Mouse (Mus musculus) kidney, embryonic 16.5 days (tissue): ENCODE data around the gene Gm5269. TPM values are rescaled to one million over a fixed set of nuclear protein-coding genes. Genes with fewer than 3 reads are reported as not detected.

ENCODE experiments used
- ATAC-seq: fragments of 200-750 bp; cut with Nextera tagmentation; 2 replicates; pipeline ENCODE4 v1.8.0; 2017; ENCODE audit warnings: moderate TSS enrichment; ENCODE audit not compliant: low FRiP score, low TSS enrichment
- H3K27ac ChIP-seq: fragments of 300-500 bp; sonication (generic); 2 replicates; pipeline ENCODE4 v1.5.1; 2014; ENCODE audit warnings: low read length
- H3K27me3 ChIP-seq: fragments of 300-500 bp; sonication (generic); 2 replicates; pipeline ENCODE4 v1.6.1; 2014; ENCODE audit warnings: low read length, control low read depth, mixed read lengths; ENCODE audit not compliant: insufficient read depth
- H3K36me3 ChIP-seq: fragments of 300-500 bp; sonication (generic); 2 replicates; pipeline ENCODE4 v1.6.1; 2014; ENCODE audit warnings: low read length, control low read depth, mixed read lengths; ENCODE audit not compliant: insufficient read depth
- H3K4me1 ChIP-seq: fragments of 300-500 bp; sonication (generic); 2 replicates; pipeline ENCODE4 v1.6.1; 2014; ENCODE audit warnings: low read length, control low read depth, mixed read lengths; ENCODE audit not compliant: insufficient read depth
- H3K4me2 ChIP-seq: fragments of 300-500 bp; sonication (generic); replicated peaks from 2 replicates; pipeline ENCODE4 v1.6.1; 2014; ENCODE audit warnings: low read depth, low read length
- H3K4me3 ChIP-seq: fragments of 300-500 bp; sonication (generic); 2 replicates; pipeline ENCODE4 v1.5.1; 2014; ENCODE audit warnings: mild to moderate bottlenecking, low read length
- H3K9ac ChIP-seq: fragments of 300-500 bp; sonication (generic); replicated peaks from 2 replicates; pipeline ENCODE4 v1.6.1; 2014; ENCODE audit warnings: low read length
- H3K9me3 ChIP-seq: fragments of 300-500 bp; sonication (generic); 2 replicates; pipeline ENCODE4 v1.6.1; 2016; ENCODE audit warnings: low read length, control low read depth
- WGBS: fragments of 180-500 bp; shearing (Covaris S2); extraction: QIAGEN DNeasy Blood & Tissue Kit; methylation state at CpG from one replicate; pipeline ENCODE4 v1.1.7; 2014; 5-methylcytosine and 5-hydroxymethylcytosine counted together
- polyA plus RNA-seq: library from polyadenylated mRNA; unstranded; fragments of >200 nt; fragmentation: Nextera tagmentation; extraction: Ambion mirVana; gene quantifications from 2 replicates; pipeline ENCODE4 v1.2.1, GENCODE M21; 2015

The Gm5269 gene
- polyA plus RNA-seq, 1 experiment from 2014 or later: not detected

- no peak for ATAC-seq
- WGBS: 100% methylated on average over 1 of the region's 1 CpGs
- 0 out of 2 replicates have a peak, but pooled peaks cover 5% of the 10 kb centered on the region for H3K36me3 ChIP-seq
- H3K9me3 ChIP-seq: no peaks in the 10 kb centered on the region
- no peak overlapping the region for H3K4me3 ChIP-seq
- H3K27me3 ChIP-seq: no peaks in the 10 kb centered on the region
- H3K4me1 ChIP-seq: 0 out of 2 replicates have a peak, but pooled peaks cover under 1% of the 10 kb centered on the region
- H3K27ac ChIP-seq: no peak overlapping the region
- H3K9ac ChIP-seq: no peak overlapping the region
- H3K4me2 ChIP-seq: no peak overlapping the region
Observed at GRCm38 (mm10) chr1:45919752-45920151, 29.7 kb upstream of the Gm5269 start.

DNA sequence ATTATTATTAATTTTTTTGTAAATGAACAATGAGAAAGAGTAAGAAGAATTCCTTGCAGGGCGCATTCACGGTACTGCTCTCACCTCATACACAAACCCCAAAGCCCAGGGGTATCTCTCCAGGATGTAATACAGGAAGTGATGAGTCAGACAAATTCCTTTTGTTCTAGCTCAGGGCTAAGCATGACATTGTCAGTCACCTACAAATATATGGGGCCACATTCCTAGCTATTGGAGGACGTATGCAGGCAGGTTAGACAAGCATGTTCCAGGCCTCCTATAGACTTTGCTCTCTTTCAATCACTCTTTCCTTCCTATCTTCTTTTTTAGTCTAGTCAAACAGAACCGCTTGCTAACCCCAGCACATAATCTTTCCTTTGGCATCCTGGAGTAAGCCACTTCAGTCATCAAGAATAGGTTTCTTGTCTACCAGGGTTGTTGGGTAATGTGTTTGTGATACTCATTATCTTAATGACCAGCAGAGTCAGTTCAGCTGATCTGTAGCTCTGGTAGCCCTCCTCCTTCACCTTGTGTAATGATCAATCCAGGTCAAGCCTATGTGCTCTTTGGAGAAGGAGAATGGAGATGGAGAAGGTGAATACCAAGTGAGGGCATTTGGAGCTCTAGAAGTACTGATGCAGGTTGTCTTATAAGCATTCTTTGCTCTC is 27.2 kb upstream of the Gm5269 start:
- Histone ChIP-seq H3K27ac (no peak overlapping the region), H3K36me3 (0 out of 2 replicates have a peak, but pooled peaks cover 9% of the 10 kb centered on the region), H3K4me1 (no peaks in the 10 kb centered on the region), H3K4me2 (no peak overlapping the region), H3K4me3 (no peak overlapping the region), H3K27me3 (no peaks in the 10 kb centered on the region), H3K9ac (no peak overlapping the region), H3K9me3 (no peaks in the 10 kb centered on the region)
- peak; percentile 49; the same call in 1 of the 2 replicates for ATAC-seq
- 76% methylated on average over 4 of the region's 4 CpGs for WGBS

DNA sequence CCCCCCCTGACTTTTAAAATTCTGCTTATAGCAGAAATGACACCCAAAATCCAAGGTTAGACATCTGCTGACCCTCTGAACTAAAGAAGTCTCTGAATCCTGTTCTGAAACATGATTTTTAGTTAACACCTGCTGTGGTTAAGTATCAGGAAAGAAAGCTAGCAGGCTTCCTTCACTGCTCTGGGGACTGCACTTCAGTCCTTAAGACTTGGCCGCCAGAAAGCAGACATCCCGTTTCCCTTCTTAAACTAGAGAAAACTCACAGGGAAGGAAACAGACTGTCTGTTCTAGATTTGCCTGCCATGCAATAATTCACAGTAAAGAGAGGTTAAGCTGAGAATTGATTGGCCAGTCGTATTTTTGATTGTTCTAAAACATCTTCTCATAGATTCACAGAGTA is 26.1 kb upstream of the Gm5269 start:
- H3K9ac ChIP-seq: no peak overlapping the region
- H3K27me3 ChIP-seq: no peaks in the 10 kb centered on the region
- H3K4me1 ChIP-seq: no peaks in the 10 kb centered on the region
- no peaks in the 10 kb centered on the region for H3K9me3 ChIP-seq
- H3K27ac ChIP-seq: no peak overlapping the region
- 0 out of 2 replicates have a peak, but pooled peaks cover 13% of the 10 kb centered on the region for H3K36me3 ChIP-seq
- ATAC-seq: no peak
- WGBS: 59% methylated on average over 3 of the region's 3 CpGs
- H3K4me3 ChIP-seq: no peak overlapping the region
- no peak overlapping the region for H3K4me2 ChIP-seq

DNA sequence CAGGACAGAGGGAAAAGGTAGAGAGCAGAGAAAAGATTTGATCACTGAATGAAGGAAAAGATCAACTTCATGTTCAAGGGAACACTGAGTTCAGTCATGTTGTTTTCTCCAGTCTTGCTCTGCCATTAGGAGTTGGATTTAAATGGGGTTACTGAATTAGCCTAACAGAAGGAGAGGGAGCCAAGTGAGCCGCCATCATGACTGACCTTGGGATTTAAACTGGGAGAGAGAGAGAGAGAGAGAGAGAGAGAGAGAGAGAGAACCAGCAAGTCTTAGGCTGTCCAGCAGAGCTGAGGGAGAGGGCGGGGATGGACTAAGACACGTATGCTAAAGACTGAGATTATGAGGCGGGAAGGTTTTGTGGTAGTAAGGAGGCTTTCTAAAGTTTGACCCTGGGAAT is 24.2 kb upstream of the Gm5269 start:
- no peaks in the 10 kb centered on the region for H3K9me3 ChIP-seq
- H3K4me2 ChIP-seq: no peak overlapping the region
- H3K27ac ChIP-seq: no peak overlapping the region
- 0 out of 2 replicates have a peak, but pooled peaks cover 15% of the 10 kb centered on the region for H3K36me3 ChIP-seq
- no peaks in the 10 kb centered on the region for H3K27me3 ChIP-seq
- 0 out of 2 replicates have a peak, but pooled peaks cover 3% of the 10 kb centered on the region for H3K4me1 ChIP-seq
- no peak for ATAC-seq
- no peak overlapping the region for H3K9ac ChIP-seq
- no peak overlapping the region for H3K4me3 ChIP-seq
- 94% methylated on average over 4 of the region's 4 CpGs for WGBS

DNA sequence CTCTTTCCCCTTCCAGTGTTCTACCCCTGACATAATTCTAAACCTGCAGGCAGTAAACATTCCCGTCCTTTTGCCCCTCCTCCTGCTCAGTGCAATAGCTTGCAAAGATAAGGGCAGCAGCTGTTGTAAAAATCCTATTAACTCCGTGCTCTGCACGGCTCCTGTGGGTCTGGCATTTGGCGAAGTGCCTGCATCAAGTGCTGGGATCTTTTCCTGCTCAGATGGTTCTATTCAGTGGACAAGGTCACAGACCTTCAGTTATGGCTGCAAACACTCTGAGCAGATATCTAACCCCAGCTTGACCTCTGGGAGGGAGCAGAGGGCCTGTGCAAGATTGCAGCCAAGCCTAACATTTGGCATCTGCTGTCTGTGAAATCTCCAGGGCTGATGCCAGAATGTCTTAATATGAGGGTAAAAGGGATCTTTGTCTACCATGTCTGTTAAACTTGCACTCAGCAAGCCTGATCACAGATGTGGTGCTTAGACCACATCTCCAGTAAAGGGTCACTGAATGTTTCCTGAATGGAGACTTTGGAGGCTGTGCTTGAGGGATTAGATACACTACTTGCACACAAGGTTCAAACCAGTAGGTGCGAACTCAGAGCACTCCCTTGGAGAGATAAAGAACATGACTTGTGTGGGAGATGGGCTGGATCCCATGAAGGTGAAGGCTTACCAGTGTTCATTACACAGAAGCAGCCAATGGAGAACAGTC is 15.2 kb upstream of the Gm5269 start:
- ATAC-seq: peak; percentile 97
- H3K4me2 ChIP-seq: no peak overlapping the region
- H3K9me3 ChIP-seq: no peaks in the 10 kb centered on the region
- H3K4me1 ChIP-seq: peaks cover 10% of the 10 kb centered on the region
- H3K9ac ChIP-seq: no peak overlapping the region
- 12% methylated on average over 5 of the region's 5 CpGs for WGBS
- H3K36me3 ChIP-seq: 0 out of 2 replicates have a peak, but pooled peaks cover 4% of the 10 kb centered on the region
- peak overlapping the region; percentile 57 for H3K27ac ChIP-seq
- no peaks in the 10 kb centered on the region for H3K27me3 ChIP-seq
- no peak overlapping the region for H3K4me3 ChIP-seq

DNA sequence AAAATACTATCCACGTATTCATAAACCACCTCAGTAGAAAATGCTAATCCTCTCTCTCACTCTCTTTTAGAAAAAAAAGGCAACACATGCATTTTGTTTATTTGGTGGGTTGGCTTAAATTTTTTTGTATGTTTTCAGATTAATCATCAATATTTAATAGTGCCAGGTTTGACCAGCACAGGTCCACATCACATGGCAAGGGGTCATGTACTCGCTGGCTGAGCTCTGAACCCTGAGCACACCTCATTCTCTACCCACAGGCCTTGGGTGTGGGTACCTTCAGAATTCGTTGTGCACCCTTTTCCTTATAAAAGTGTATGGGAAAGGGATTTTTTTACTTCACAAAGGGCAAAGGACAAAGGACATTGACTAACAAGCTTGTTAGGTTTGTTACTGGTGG is 14.1 kb upstream of the Gm5269 start:
- H3K27ac ChIP-seq: no peak overlapping the region
- H3K9me3 ChIP-seq: no peaks in the 10 kb centered on the region
- H3K4me2 ChIP-seq: no peak overlapping the region
- H3K4me1 ChIP-seq: peaks cover 9% of the 10 kb centered on the region
- WGBS: 89% methylated on average over 3 of the region's 3 CpGs
- H3K4me3 ChIP-seq: no peak overlapping the region
- H3K9ac ChIP-seq: no peak overlapping the region
- ATAC-seq: no peak
- 0 out of 2 replicates have a peak, but pooled peaks cover 1% of the 10 kb centered on the region for H3K36me3 ChIP-seq
- H3K27me3 ChIP-seq: no peaks in the 10 kb centered on the region

GRCm38 (mm10) chr1:45898044-45898443 is 8.0 kb upstream of the Gm5269 start:
- WGBS: 31% methylated on average over 1 of the region's 1 CpGs
- Histone ChIP-seq H3K36me3 (no peaks in the 10 kb centered on the region), H3K27ac (no peak overlapping the region), H3K9ac (no peak overlapping the region), H3K4me2 (no peak overlapping the region), H3K4me3 (no peak overlapping the region), H3K9me3 (no peaks in the 10 kb centered on the region), H3K27me3 (no peaks in the 10 kb centered on the region), H3K4me1 (no peaks in the 10 kb centered on the region)
- ATAC-seq: no peak

DNA sequence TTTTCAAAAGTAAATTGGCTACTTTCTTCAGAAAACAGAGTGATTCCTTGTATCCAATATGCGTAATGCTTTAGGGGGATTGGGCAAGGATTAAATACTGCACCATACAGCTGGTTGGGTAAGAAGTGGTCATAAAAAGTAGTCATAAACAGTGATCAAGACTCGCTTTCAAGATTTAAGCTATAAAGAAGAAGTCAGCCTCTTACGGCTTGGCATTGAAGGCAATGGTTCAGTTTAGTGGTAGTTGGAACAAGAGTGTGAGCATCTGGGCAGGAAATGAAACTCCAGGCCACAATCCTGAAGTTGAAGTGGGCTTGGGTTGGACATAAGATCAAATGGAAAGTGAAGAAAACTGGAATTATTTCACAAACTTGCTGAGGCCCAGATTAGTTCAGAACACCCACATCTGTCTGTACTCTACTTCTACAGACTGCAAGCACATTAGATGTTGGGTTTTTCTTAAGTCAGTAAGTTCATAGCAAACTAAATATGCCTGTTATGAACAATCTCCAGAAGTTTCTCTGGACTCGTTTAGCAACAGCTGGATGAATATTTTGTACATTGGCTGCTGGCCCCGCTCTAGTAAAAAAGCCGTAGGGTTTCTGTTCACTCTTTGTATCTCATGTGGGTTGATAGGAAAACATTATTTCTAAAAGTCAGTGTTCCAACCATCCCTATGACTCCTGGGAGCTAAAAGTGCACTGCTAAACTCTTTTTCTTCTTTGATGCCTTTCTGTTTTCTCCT is 4.3 kb upstream of the Gm5269 start:
- no peak overlapping the region for H3K4me2 ChIP-seq
- H3K27ac ChIP-seq: no peak overlapping the region
- no peak for ATAC-seq
- no peaks in the 10 kb centered on the region for H3K4me1 ChIP-seq
- 80% methylated on average over 6 of the region's 6 CpGs for WGBS
- H3K4me3 ChIP-seq: no peak overlapping the region
- H3K27me3 ChIP-seq: no peaks in the 10 kb centered on the region
- H3K9ac ChIP-seq: no peak overlapping the region
- H3K36me3 ChIP-seq: no peaks in the 10 kb centered on the region
- no peaks in the 10 kb centered on the region for H3K9me3 ChIP-seq

GRCm38 (mm10) chr1:45891986-45892385 is 1.9 kb upstream of the Gm5269 start:
- H3K27ac ChIP-seq: no peak overlapping the region
- no peak overlapping the region for H3K4me3 ChIP-seq
- no peaks in the 10 kb centered on the region for H3K9me3 ChIP-seq
- H3K9ac ChIP-seq: no peak overlapping the region
- H3K36me3 ChIP-seq: no peaks in the 10 kb centered on the region
- no peak for ATAC-seq
- no peak overlapping the region for H3K4me2 ChIP-seq
- 69% methylated on average over 2 of the region's 2 CpGs for WGBS
- H3K4me1 ChIP-seq: no peaks in the 10 kb centered on the region
- H3K27me3 ChIP-seq: no peaks in the 10 kb centered on the region
